8 mouse cellular contexts compared by ENCODE assay signal in genomic region chr19:10555624-10556510, GRCm38 (mm10). TPM values are rescaled to one million over a fixed set of nuclear protein-coding genes. Genes with fewer than 3 reads are reported as not detected.
DNase-seq lines count a peak whose midpoint lies in the region; ATAC-seq and TF ChIP-seq lines count a peak whose summit lies in the region.

TSS of gene Tmem216 (minus strand) at chr19:10556238.

- peak within 1 kb of the TSS; percentile 53 for H3K4me3 ChIP-seq in cortical plate, adult 2 months (ENCODE audit: insufficient read depth, low read length)

- no peak for TF ChIP-seq CTCF in cortical plate, adult 2 months (IDR thresholded peaks at IDR 0.05; ENCODE audit: extremely low read depth, insufficient read depth, low read length)

- peak within 1 kb of the TSS; percentile 54 for H3K27ac ChIP-seq in cortical plate, adult 2 months (ENCODE audit: insufficient read depth, low read length)

- DNase-seq in gastrocnemius, postnatal 10 days = peak; percentile 72
- peak; percentile 74 to 91 for DNase-seq in left cerebral cortex, postnatal 10 days (ENCODE audit: extremely low spot score in 1 of 2, low spot score in 2 of 2)
- peak; percentile 88 for DNase-seq in right cerebral cortex, postnatal 25 days
- peak; percentile 75 to 82 for DNase-seq in urinary bladder, postnatal 4 days (ENCODE audit: low spot score in 2 of 2)

- intact Hi-C loops in left cerebral cortex, postnatal 10 days (cut with DNase I) = loop anchor here (5.0 kb wide), 1 partner anchor 51 kb away; the partner anchor contains the start of genes Ddb1 and Tkfc

- TF ChIP-seq POLR2A in cortical plate, adult 2 months (IDR thresholded peaks at IDR 0.05; ENCODE audit: extremely low read depth, insufficient read depth, low read length) = peak; percentile 49; the same call in 1 of the 2 replicates

- ATAC-seq in activated CD4-positive, CD25-positive, alpha-beta regulatory T cell, adult 4 months = peak; percentile 95
- ATAC-seq in inflammation-experienced regulatory T-cells, adult 6 months = peak; percentile 99
- peak; percentile 98 for ATAC-seq in megakaryocyte-erythroid progenitor cell, adult 5-6 weeks (replicated peaks; ENCODE audit: low FRiP score, low TSS enrichment, poor library complexity, severe bottlenecking)

- H3K4me1 ChIP-seq in cortical plate, adult 2 months (ENCODE audit: control insufficient read depth, insufficient read depth, low read length) = no peaks in the 10 kb centered on the region; the same call in 1 of the 2 replicates

RNA-seq across cellular contexts. Expression of gene Tmem216, which starts in this region (rescaled TPM):
- polyA plus RNA-seq in activated CD4-positive, CD25-positive, alpha-beta regulatory T cell, adult 4 months (2017; shearing (Covaris generic)) = 1 to 10 TPM; 5.9 to 8.4 TPM
- 21.7 TPM in 2 replicates for polyA plus RNA-seq in cortical plate, adult 2 months (2012; rRNA removed)
- total RNA-seq in gastrocnemius, postnatal 10 days (2021) = 1 to 10 TPM; 2.3 to 3.0 TPM
- 10 to 100 TPM in 1 of 3 experiments, 1 to 10 TPM in 2; 5.3 to 11.9 (median 9.8) TPM for polyA plus RNA-seq in inflammation-experienced regulatory T-cells, adult 6 months (2017; shearing (Covaris generic))
- 10 to 100 TPM; 11.4 to 12.3 TPM for total RNA-seq in left cerebral cortex, postnatal 10 days (2021)
- total RNA-seq in megakaryocyte-erythroid progenitor cell, adult 5-6 weeks (2014; fragmentation: Nextera tagmentation) = 9.0 and 14.9 TPM in 2 replicates
- total RNA-seq in megakaryocyte-erythroid progenitor cell, adult 5-6 weeks (2017) = 12.2 and 19.9 TPM in 2 replicates

Comparison
In these comparisons a context has a peak if more than half of its experiments do, and no peak if none do; other contexts are left out.
1. Peak in every context shown above with its lines: DNase-seq, ATAC-seq, H3K4me3 ChIP-seq and H3K27ac ChIP-seq.